Mouse (Mus musculus): ENCODE results near the gene Mef2c. TPM values are rescaled to one million over a fixed set of nuclear protein-coding genes. Genes with fewer than 3 reads are reported as not detected.

The Mef2c gene
- 10 to 100 TPM; 72.7 to 76.0 TPM for total RNA-seq (2021)

- no peak for DNase-seq (ENCODE audit: low spot score)
- intact Hi-C loops (cut with DNase I): no loop called here
Measured at GRCm38 (mm10) chr13:83503919-83504318, at the start of gene Mef2c. Gene Mef2c (plus strand): TSS chr13:83504034.

DNA sequence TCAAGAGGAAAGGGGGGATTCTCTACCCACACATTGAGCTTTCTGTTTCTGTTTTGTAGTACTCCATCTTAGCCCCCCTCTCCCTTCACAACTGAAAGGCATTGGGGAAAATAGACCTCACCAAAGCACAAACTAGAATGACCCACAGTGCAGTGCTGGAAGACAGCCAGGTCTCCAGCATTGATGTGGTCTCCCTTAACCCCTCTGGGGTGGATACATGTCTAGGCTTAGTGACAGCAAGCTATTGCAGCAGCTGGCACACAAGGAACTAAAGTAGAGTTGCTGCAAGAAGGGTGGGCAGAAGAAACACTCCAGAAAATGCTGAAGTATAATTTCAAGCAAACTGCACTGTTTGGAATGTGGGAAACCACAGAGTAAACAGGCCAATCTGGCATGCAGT, 45.1 kb upstream of the Mef2c start:
- intact Hi-C loops (cut with DNase I): no loop called here
- no peak for DNase-seq (ENCODE audit: low spot score)

- intact Hi-C loops (cut with DNase I): no loop called here
- DNase-seq (ENCODE audit: low spot score): no peak
Measured at GRCm38 (mm10) chr13:83459600-83459999, 44.2 kb upstream of the Mef2c start.

DNA sequence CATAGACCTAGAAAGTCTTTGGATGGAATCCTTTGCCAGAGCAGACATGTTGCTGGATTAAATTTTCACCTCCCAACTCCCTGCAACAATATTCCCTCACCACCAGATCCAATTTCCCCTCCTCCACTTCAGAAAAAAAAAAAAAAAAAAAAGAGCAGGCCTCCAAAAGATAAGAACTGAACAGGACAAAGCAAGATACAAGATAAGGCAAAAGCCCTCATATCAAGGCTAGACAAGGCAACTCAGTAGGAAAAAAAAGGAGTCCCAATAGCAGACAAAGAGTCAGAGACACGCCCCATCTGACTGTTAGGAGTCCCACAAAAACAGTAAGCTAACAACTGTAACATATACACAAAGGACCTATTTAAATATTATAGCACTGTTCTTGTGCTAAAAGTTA, 43.2 kb upstream of the Mef2c start:
- intact Hi-C loops (cut with DNase I): no loop called here

GRCm38 (mm10) chr13:83461556-83461955, 42.3 kb upstream of the Mef2c start:
- DNase-seq (ENCODE audit: low spot score): no peak
- intact Hi-C loops (cut with DNase I): no loop called here

More for the DNA sequence above, 43.2 kb upstream of the Mef2c start:
- DNase-seq (ENCODE audit: low spot score): no peak

DNA sequence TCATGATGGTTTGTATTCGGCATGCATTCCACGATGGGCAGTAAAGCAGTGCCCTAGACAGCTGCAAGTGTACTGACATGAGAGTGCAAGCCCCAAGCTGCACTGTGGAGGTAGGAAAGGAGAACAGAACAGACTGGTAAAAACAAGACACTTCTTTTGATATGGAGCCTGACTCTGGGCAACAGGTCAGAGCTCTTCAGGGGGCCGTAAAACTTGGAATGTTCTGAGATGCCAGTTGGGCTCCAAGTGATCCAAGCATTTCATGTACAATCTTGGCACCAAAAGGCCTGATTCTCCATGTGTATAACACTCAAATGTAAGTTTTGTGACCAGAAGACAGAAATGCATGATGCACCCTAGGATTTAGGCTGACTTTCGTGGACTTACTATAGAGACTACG, 37.1 kb upstream of the Mef2c start:
- no peak for DNase-seq (ENCODE audit: low spot score)
- intact Hi-C loops (cut with DNase I): no loop called here

DNA sequence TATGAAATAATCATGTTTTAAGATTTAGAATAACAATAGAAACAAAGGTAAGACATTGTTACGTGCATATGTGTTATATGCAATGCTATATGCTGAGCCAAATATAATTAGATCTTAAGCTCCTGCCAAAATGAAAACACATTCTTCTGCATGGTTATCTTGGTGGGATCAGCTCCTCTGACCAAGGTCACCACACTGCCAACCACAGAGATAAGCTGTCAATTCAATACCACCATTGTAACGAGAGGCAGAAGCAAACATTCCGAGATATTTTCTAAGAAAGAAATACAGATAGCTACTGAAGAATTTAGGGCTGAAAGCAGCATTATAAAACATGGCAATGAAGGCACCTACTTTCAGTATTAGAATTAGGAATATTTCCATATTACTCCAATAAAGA, 35.0 kb upstream of the Mef2c start:
- no peak for DNase-seq (ENCODE audit: low spot score)
- intact Hi-C loops (cut with DNase I): no loop called here

- intact Hi-C loops (cut with DNase I): no loop called here
- no peak for DNase-seq (ENCODE audit: low spot score)
Measured at GRCm38 (mm10) chr13:83473755-83474154, 30.1 kb upstream of the Mef2c start.

DNA sequence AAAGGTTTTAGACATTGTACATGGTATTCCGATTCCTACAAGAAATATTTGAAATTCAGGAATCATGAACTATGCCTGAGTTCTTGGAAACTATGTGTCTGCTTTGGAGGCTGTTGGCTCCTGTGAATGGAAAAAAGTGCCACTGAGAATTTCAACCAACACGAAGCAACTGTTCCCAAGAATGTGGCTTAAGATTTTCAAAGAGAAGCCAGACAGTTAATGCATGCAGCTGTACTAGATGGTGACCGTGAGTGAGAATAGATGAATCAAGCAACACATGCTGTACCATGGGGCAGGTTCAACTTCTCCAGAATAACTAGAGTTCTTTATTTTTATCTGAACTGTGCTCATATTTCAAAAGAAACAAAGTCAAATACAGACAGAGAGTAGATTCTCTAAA, 23.4 kb upstream of the Mef2c start:
- no peak for DNase-seq (ENCODE audit: low spot score)
- intact Hi-C loops (cut with DNase I): no loop called here

- intact Hi-C loops (cut with DNase I): no loop called here
- DNase-seq (ENCODE audit: low spot score): no peak
Measured at GRCm38 (mm10) chr13:83481310-83481709, 22.5 kb upstream of the Mef2c start.

DNA sequence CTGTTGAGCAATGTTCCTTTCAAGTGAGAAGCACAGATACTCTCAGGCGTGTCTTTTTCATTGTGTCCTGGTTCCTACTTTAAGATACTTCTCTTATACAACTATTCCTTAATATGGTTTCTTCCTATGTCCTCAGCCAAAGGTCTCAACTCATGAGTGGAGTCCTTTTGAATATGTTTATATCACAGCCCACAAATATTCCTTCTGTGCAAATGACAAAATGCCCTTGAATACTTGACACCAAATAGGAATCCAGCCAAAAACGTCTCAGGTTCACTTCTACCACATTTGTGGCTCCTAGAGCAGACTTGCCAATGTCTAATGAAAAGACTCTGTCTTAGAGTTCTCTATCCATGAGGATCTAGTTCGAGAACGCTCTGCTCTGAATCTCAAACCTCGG, 21.7 kb upstream of the Mef2c start:
- intact Hi-C loops (cut with DNase I): no loop called here

GRCm38 (mm10) chr13:83484215-83484614, 19.6 kb upstream of the Mef2c start:
- intact Hi-C loops (cut with DNase I): no loop called here
- DNase-seq (ENCODE audit: low spot score): no peak

More for the DNA sequence above, 21.7 kb upstream of the Mef2c start:
- DNase-seq (ENCODE audit: low spot score): no peak

DNA sequence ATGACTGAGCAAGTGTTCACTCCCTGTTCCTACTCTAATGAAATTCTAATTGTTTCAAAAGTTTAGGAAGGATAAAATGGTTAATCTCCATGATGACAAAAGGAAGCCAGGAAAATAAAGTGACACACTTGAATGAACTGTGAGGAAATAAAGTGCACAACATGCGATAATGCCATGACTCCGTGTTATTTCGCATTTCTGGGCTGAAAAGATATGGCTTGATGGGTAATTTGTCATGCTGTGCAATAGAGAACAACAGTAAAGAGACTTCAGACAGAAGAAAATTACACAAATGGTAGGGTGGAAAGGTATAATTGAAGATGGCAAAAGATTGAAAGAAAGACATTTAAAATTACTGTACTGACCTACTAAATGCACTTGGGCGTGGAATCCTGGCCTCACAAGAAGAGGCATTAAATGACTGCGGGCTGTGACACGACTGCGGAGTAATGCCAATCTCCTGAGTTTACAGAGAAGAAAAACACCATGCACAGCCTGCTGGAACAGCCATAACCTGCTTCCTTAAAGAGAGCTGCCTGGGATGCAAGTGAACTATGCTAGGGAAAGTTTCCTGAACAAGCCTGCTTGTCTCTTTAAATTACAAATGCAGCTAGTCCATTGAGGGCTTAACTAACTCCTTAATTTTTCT, 19.0 kb upstream of the Mef2c start:
- intact Hi-C loops (cut with DNase I): no loop called here
- no peak for DNase-seq (ENCODE audit: low spot score)

DNA sequence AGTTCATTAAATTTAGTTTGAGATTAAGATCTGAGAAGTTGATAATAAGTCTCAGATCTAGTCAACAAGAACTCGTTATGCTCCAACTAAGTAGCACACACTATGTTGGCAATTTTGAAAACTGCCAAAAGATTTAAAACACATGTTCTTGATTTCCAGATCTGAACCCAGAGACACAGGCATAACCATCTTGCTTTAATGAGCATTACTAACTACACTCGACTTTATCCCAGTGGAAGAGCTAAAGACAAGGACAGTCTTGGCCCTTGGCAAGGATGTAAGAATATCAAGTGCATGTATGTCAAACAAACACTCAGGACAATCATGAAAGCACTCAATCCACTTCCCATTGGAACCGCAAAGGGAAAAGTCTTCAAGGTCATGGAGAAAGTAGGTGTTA, 11.8 kb upstream of the Mef2c start:
- intact Hi-C loops (cut with DNase I): no loop called here

DNA sequence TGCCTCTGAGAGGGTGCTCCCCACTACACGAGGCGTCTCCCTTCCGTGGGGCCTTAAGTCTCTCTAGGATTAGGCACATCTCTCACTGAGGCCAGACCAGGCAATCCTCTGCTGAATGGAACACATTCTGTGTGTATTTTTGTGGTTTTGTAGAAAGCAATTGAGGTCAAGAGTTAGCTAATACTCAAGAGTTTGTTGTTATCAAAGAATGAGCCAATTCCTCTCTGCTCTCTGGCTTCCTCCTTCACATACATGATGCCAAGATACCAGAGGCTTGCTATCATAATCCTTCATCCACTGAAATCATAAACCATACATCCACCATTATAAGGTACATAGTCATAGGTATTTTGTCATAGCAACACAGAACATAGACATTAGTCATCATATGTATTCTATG, 6.1 kb upstream of the Mef2c start:
- no peak for DNase-seq (ENCODE audit: low spot score)
- intact Hi-C loops (cut with DNase I): no loop called here

More for the DNA sequence above, 11.8 kb upstream of the Mef2c start:
- no peak for DNase-seq (ENCODE audit: low spot score)

GRCm38 (mm10) chr13:83499526-83499925, 4.3 kb upstream of the Mef2c start:
- intact Hi-C loops (cut with DNase I): no loop called here
- DNase-seq (ENCODE audit: low spot score): no peak

DNA sequence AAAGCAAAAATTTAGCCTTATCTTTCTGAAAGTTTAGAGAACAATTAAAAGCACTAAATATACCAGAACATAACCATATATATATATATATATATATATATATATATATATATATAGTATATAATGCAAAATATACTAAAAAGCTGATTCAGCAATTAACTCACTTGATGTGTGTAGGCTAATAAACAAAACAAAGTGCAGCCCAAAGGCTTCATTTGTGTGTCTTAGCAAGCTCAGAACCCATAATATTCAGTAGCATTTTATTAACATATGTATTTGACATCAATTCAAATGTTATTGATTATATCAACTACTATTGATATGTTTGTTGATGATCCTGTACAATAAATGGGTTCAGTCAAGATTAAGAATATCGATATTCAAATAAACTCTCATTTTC, 3.9 kb downstream of the Mef2c start:
- DNase-seq (ENCODE audit: low spot score): no peak
- intact Hi-C loops (cut with DNase I): no loop called here

- intact Hi-C loops (cut with DNase I): no loop called here
Measured at GRCm38 (mm10) chr13:83515013-83515547, 11.2 kb downstream of the Mef2c start.

GRCm38 (mm10) chr13:83517660-83518609, 14.1 kb downstream of the Mef2c start:
- intact Hi-C loops (cut with DNase I): no loop called here
- DNase-seq (ENCODE audit: low spot score): peak; percentile 63

More at GRCm38 (mm10) chr13:83515013-83515547, 11.2 kb downstream of the Mef2c start:
- DNase-seq (ENCODE audit: low spot score): no peak

- intact Hi-C loops (cut with DNase I): loop anchor here (5.0 to 10.0 kb wide), 2 partner anchors 131 to 1576 kb away; no protein-coding TSS in a partner anchor
- DNase-seq (ENCODE audit: low spot score): no peak
Measured at GRCm38 (mm10) chr13:83520807-83521206, 17.0 kb downstream of the Mef2c start.

Measured in heart, postnatal 25 days (tissue).